Mouse (Mus musculus): Measurements from ENCODE around the gene Mndal. TPM values are rescaled to one million over a fixed set of nuclear protein-coding genes. Genes with fewer than 3 reads are reported as not detected.

Gene Mndal
- 30.7 and 32.2 TPM in 2 replicates for total RNA-seq (2023)

GRCm38 (mm10) chr1:173941924-173942779 is at the start of gene Mndal, which contains the start of gene Ifi203:
Gene Mndal (minus strand): TSS chr1:173942491.
Gene Ifi203 (minus strand): TSS chr1:173942672.

GRCm38 (mm10) chr1:173982694-173983305 is 40.5 kb upstream of the Mndal start, which contains the start of gene Ifi202b:
Gene Ifi202b (minus strand): TSS chr1:173982744.

GRCm38 (mm10) chr1:173912548-173913255 is 29.6 kb downstream of the Mndal start, which contains the start of gene Ifi211:
Gene Ifi211 (minus strand): TSS chr1:173913046.

Other genes with a start within 250 kb of the Mndal start
- 7.8 and 20.1 TPM in 2 replicates for gene Ifi207, start 200.7 kb downstream of the Mndal start, total RNA-seq (2023)
- 17.8 and 32.9 TPM in 2 replicates for gene Ifi204, start 175.5 kb downstream of the Mndal start, total RNA-seq (2023)
- 7.9 and 12.3 TPM in 2 replicates for gene Ifi211, start 29.4 kb downstream of the Mndal start, total RNA-seq (2023)
- 15.4 and 23.1 TPM in 2 replicates for gene Ifi203, start 181 bp upstream of the Mndal start, total RNA-seq (2023)
- gene Ifi202b, start 40.3 kb upstream of the Mndal start, total RNA-seq (2023) = not detected in 2 replicates
- gene Ifi205, start 89.3 kb upstream of the Mndal start, total RNA-seq (2023) = 2.4 and 6.3 TPM in 2 replicates
- gene Olfr433, start 98.2 kb upstream of the Mndal start, total RNA-seq (2023) = not detected in 2 replicates
- gene Olfr432, start 106.7 kb upstream of the Mndal start, total RNA-seq (2023) = not detected in 2 replicates
- gene Olfr430, start 124.1 kb upstream of the Mndal start, total RNA-seq (2023) = not detected in 2 replicates
- not detected in 2 replicates for gene Olfr429, start 141.8 kb upstream of the Mndal start, total RNA-seq (2023)
- gene Olfr427, start 154.4 kb upstream of the Mndal start, total RNA-seq (2023) = not detected in 2 replicates
- not detected in 2 replicates for gene Olfr231, start 178.7 kb upstream of the Mndal start, total RNA-seq (2023)
- gene Olfr424, start 189.0 kb upstream of the Mndal start, total RNA-seq (2023) = not detected in 2 replicates
- not detected in 2 replicates for gene Olfr420, start 213.1 kb upstream of the Mndal start, total RNA-seq (2023)
- 0.98 and 2.2 TPM in 2 replicates for gene Spta1, start 230.3 kb upstream of the Mndal start, total RNA-seq (2023)